Mouse (Mus musculus): Measurements from ENCODE around the gene Car5a.

The Car5a gene

GRCm38 (mm10) chr8:121905420-121905819, 39.3 kb downstream of the Car5a start:
- DNase-seq: no peak

DNA sequence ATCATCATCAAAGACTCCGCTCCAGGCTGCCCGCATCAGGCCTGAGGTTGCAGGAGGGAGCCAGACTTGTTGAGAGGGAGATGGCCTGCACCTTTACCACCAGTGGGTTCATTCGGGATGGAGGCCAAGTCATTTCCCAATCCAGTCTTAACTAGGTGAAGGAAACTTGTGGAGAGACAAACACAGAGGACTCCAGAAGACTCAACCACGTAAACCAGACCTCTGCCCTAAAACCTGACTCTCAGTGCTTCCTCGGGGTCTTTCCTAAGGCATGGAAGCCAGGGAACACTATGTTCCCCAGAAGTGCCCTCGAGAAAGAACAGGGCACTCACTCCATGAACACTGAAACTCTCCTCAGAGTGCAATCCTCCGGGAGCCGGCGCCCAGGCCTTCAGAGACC, 39.7 kb downstream of the Car5a start:
- DNase-seq: no peak

- DNase-seq: peak; percentile 70 to 74
These were observed 40.7 kb downstream of the Car5a start for GRCm38 (mm10) chr8:121903977-121904376.

GRCm38 (mm10) chr8:121901498-121902236, 43.0 kb downstream of the Car5a start:
- peak in 1 of 2 experiments; percentile 26 for DNase-seq

DNA sequence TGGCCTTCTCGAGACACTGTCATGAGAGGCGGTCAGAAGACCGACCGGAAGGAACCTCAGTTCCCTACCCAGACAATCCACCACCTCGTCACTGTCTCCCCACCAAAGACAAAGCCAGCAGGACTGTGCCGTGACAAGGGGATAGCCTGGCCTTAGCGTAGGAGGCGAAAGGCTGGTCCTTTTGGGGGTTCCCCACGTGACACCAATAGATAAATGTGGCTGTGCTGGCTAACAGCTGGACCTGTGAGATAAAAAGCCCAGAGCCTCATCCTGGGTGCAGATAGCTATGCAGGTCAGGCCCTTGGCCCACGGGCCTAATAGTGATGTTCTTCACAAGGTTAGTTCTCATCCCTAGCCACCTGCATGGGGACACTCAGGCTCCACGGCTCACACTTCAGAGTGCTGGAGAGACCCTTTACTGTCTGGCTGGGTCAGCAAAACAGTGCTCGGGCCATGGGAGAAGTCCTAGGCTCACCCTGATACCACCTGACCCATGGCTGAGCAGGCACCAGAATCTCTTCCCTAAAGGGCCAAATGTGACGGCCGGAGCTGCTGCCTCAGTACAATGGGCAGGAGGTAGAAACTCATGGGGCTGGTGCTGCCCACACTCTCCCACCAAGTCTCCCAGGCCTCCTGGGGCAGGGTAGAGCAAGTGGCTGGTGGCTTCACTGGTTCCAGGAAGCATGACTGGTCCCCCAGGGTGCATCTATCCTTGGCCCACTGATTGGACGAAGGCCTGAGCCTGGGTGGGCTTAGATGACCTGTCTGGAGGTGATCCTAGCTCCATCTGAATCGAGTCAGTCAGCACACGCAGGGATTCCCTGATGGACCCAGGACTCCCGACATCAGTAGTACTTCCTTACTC, 45.3 kb downstream of the Car5a start:
- no peak for DNase-seq

- DNase-seq: peak; percentile 56 to 57
These were observed 46.2 kb downstream of the Car5a start for GRCm38 (mm10) chr8:121898401-121898931.

DNA sequence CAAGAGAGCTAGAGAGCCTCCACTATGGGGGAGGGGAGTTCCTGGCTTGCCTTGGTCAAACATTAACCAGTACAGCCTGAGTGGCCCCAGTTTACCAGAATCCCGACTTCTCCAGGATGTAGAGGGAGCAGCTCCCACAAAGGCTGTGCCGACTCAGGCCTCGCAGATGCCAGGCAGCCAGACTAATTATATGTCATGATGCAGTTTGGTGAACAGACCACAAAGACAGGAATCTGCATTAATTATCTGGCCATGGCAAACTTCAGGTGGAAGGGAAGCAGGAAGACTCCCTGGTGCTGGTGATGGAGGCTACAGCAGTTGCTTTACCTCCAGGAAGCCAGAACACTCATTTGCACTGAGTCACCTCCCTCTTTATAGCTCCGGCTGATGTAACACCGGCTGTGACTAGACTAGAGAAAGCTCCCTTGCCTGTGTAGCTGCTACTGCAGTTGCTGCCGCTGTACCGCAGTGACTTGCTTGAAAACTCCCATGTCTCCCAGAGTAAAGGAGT, 46.8 kb downstream of the Car5a start:
- DNase-seq: no peak

GRCm38 (mm10) chr8:121897205-121897604, 47.5 kb downstream of the Car5a start:
- no peak for DNase-seq

DNA sequence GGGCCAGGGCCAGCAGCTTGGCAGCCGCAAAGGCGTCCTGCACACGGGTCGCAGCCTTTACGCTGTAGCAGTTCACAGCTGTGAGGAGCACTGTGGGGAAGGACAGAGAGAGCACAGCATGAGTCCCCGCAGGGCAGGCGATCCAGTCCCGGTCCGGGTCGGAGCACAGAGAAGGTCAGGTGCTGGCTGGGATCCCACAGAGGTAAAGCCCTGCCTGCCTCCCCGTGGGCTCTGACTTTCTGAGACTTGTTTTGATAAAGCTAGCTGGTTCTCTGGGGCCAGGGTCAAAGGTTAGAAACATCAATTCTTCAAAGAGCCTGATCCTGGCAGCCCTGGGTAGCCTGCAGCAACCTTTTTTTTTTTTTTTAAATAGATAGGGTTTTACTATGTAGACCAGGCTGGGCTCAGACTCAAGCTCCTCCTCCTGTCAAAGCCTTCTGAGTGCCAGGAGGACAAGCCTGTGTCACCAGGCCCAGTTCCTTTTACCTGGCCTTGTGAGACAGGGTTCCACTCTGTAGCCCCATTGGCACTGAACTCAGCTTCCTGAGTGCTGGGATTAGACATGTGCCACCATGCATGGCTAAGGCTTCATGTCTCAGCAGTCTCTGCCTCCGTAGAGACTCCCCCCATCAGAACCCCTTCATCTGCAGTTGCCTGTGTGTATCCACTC, 48.1 kb downstream of the Car5a start:
- no peak for DNase-seq

- DNase-seq: peak in 1 of 2 experiments; percentile 53
These were observed 48.8 kb downstream of the Car5a start for GRCm38 (mm10) chr8:121895910-121896309.

- DNase-seq: peak in 1 of 2 experiments; percentile 30
These were observed 51.8 kb downstream of the Car5a start for GRCm38 (mm10) chr8:121892875-121893274.

GRCm38 (mm10) chr8:121889810-121890785, 54.6 kb downstream of the Car5a start:
- DNase-seq: peak in 1 of 2 experiments; percentile 70

GRCm38 (mm10) chr8:121889317-121889716, 55.4 kb downstream of the Car5a start:
- no peak for DNase-seq

GRCm38 (mm10) chr8:121887547-121887946, 57.2 kb downstream of the Car5a start:
- no peak for DNase-seq

DNA sequence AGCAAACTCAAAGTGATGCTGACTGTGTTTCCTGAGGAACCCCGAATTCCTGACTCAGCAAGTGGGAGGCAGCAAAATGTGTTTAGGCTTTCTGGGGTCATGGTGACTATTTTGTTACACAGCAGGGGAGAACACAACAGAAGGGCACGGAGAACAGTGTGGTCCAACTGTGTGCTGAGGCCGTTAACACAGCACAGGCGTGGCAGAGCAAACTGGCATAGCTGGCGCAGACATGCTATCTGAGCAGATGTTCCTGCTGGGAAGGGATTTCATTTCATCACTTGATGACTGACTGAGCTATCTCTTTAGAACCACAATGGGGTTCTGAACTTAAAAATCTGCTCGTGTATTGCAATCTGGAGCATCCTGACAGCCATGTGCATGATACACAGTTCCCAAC, 59.3 kb downstream of the Car5a start:
- DNase-seq: peak; percentile 47 to 58

GRCm38 (mm10) chr8:121885001-121885400, 59.7 kb downstream of the Car5a start:
- DNase-seq: peak in 1 of 2 experiments; percentile 26

- peak; percentile 62 to 64 for DNase-seq
These were observed 60.5 kb downstream of the Car5a start for GRCm38 (mm10) chr8:121884181-121884580.

DNA sequence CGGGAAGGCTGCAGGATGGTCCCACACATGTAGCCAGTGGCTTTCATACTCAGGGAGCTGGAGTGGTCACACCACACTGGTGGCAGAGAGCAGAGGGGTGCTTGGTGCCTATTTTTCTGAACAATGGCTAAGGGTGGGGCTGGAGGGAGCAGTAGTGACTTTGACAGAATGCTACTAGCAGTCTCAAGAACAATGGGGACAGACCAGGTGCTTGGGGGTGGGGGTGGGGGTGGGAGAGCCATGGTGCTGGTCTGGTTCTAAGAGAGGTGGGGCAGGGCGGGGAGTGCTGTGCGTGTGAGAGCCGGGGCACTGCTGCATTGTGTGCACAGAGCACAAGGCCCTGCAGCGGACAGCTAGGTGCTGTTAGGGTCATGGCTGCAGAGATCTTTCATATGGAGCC, 62.8 kb downstream of the Car5a start:
- DNase-seq: no peak

DNA sequence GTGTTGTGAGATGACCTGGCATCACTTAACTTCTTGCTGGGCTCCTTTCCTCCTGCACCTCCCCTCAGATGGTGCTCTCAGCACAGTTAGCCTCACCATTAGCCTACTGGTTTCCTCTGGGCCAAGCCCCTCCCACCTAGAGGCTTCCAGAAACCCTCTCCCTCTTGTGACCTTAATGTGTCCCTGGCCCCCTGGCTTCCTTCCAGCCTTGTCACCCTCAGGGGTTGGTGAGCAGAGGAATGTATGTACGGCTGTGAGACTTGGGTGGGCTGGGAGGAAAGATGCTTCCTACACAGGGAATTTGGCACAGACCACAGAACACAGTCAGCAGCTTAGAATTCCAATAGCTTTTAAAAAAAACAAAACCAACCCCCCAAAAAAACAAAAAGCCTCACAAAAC, 63.9 kb downstream of the Car5a start:
- no peak for DNase-seq

DNA sequence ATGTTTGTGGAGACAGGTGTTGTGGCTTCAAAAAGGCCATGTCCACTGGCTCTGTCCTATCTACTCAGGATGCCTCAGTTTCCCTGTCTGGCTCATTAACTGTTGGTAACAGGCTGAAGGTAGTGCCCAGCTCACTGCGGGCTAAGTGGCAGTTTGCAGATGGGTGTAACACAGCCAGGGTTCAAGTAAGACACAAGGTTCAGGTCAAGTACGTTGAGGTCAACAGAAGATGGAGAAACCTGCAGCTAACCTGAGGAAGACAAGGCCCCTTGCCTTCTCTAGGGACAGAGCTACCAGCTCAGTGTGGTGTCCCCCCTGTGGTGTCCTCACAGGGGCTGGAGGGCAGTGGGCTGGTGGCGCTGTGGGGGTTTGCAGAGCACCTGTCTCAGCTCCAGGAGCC, 65.0 kb downstream of the Car5a start:
- no peak for DNase-seq

DNA sequence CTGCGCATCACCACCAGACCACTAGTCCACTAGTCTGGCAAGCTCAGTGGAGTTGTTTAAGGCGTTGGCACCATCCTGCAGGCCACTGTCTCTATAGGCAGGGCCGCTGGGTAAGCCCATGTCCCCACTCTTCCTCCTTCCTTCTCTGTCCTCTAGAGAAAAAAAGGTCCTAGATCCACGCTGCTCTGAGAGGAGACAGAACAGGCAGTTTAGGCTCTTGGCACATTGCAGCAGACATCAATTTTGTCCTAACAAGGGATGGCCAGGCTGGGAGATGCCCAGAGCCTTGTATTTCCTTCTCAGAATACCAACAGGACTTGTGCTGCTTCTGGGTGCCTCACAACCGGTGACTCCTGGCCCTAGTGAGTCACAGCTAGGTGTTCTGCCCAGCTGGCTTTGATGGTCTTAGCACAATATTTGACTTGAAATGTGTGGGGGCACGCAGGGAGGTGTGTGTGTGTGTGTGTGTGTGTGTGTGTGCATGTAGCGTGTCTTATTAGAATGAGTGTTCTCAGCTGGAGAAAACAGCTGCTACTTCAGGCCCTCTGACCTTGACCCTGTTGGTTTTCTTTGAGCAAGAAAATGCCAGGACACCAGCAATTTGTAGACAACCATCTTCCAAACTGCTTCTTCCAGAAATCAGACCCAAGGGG, 66.8 kb downstream of the Car5a start:
- no peak for DNase-seq
